Mouse (Mus musculus) kidney, embryonic 14.5 days (tissue): ENCODE measurements around the gene Letmd1. TPM values are rescaled to one million over a fixed set of nuclear protein-coding genes. Genes with fewer than 3 reads are reported as not detected.

Experiments used
- ATAC-seq: fragments of 200-750 bp; cut with Nextera tagmentation; 2 replicates; pipeline ENCODE4 v1.8.0; 2017; ENCODE audit warnings: moderate number of reproducible peaks, mild to moderate bottlenecking, moderate TSS enrichment, moderate library complexity; ENCODE audit not compliant: low FRiP score, low TSS enrichment
- H3K27ac ChIP-seq: fragments of 300-500 bp; sonication (generic); 2 replicates; pipeline ENCODE4 v1.5.1; 2014; ENCODE audit warnings: low read depth, mild to moderate bottlenecking, low read length, moderate library complexity, mixed read lengths
- H3K27me3 ChIP-seq: fragments of 300-500 bp; sonication (generic); 2 replicates; pipeline ENCODE4 v1.6.1; 2014; ENCODE audit warnings: mild to moderate bottlenecking, low read length; ENCODE audit not compliant: control insufficient read depth, insufficient read depth
- H3K36me3 ChIP-seq: fragments of 300-500 bp; sonication (generic); 2 replicates; pipeline ENCODE4 v1.6.1; 2014; ENCODE audit warnings: low read length, mixed read lengths; ENCODE audit not compliant: control insufficient read depth, insufficient read depth
- H3K4me1 ChIP-seq: fragments of 300-500 bp; sonication (generic); 2 replicates; pipeline ENCODE4 v1.6.1; 2014; ENCODE audit warnings: low read length, mixed read lengths; ENCODE audit not compliant: control insufficient read depth, insufficient read depth
- H3K4me2 ChIP-seq: fragments of 300-500 bp; sonication (generic); replicated peaks from 2 replicates; pipeline ENCODE4 v1.6.1; 2014; ENCODE audit warnings: low read depth, mild to moderate bottlenecking, low read length
- H3K4me3 ChIP-seq: fragments of 300-500 bp; sonication (generic); 2 replicates; pipeline ENCODE4 v1.5.1; 2014; ENCODE audit warnings: mild to moderate bottlenecking, low read length
- H3K9ac ChIP-seq: fragments of 300-500 bp; sonication (generic); 2 replicates; pipeline ENCODE4 v1.6.1; 2014; ENCODE audit warnings: low read depth, mild to moderate bottlenecking, low read length, moderate library complexity
- H3K9me3 ChIP-seq: fragments of 300-500 bp; sonication (generic); 2 replicates; pipeline ENCODE4 v1.6.1; 2016; ENCODE audit warnings: low read length; ENCODE audit not compliant: control insufficient read depth
- WGBS: fragments of 180-500 bp; shearing (Covaris S2); extraction: QIAGEN DNeasy Blood & Tissue Kit; methylation state at CpG from one replicate; pipeline ENCODE4 v1.1.7; 2014; 5-methylcytosine and 5-hydroxymethylcytosine counted together
- polyA plus RNA-seq: library from polyadenylated mRNA; unstranded; fragments of >200 nt; fragmentation: Nextera tagmentation; extraction: Ambion mirVana; gene quantifications from 2 replicates; pipeline ENCODE4 v1.2.1, GENCODE M21; 2014

Letmd1 gene
- polyA plus RNA-seq, 1 experiment from 2014 or later: 25.4 TPM

GRCm38 (mm10) chr15:100461646-100462045 is 7.2 kb upstream of the Letmd1 start:
- Histone ChIP-seq H3K4me1 (peaks cover 5% of the 10 kb centered on the region; the same call in 1 of the 2 replicates), H3K4me3 (no peak overlapping the region), H3K9ac (no peak overlapping the region), H3K27me3 (no peaks in the 10 kb centered on the region), H3K9me3 (no peaks in the 10 kb centered on the region), H3K36me3 (no peaks in the 10 kb centered on the region), H3K27ac (no peak overlapping the region), H3K4me2 (no peak overlapping the region)
- ATAC-seq: no peak
- 55% methylated on average over 9 of the region's 9 CpGs for WGBS

GRCm38 (mm10) chr15:100462086-100462485 is 6.7 kb upstream of the Letmd1 start:
- Histone ChIP-seq H3K4me3 (no peak overlapping the region), H3K36me3 (no peaks in the 10 kb centered on the region), H3K4me2 (no peak overlapping the region), H3K9ac (no peak overlapping the region), H3K4me1 (peaks cover 5% of the 10 kb centered on the region; the same call in 1 of the 2 replicates), H3K27me3 (no peaks in the 10 kb centered on the region), H3K27ac (no peak overlapping the region), H3K9me3 (no peaks in the 10 kb centered on the region)
- 52% methylated on average over 5 of the region's 5 CpGs for WGBS
- no peak for ATAC-seq

- no peak overlapping the region for H3K4me3 ChIP-seq
- no peak overlapping the region for H3K9ac ChIP-seq
- H3K9me3 ChIP-seq: no peaks in the 10 kb centered on the region
- peaks cover 17% of the 10 kb centered on the region for H3K4me1 ChIP-seq
- no peak overlapping the region for H3K27ac ChIP-seq
- no peak overlapping the region for H3K4me2 ChIP-seq
- no peaks in the 10 kb centered on the region for H3K36me3 ChIP-seq
- no peak for ATAC-seq
- 30% methylated on average over 6 of the region's 6 CpGs for WGBS
- no peaks in the 10 kb centered on the region for H3K27me3 ChIP-seq
These were observed 5.1 kb upstream of the Letmd1 start for GRCm38 (mm10) chr15:100463712-100464111.

GRCm38 (mm10) chr15:100465432-100465831 is 3.4 kb upstream of the Letmd1 start:
- no peak overlapping the region for H3K4me2 ChIP-seq
- no peak overlapping the region for H3K9ac ChIP-seq
- H3K9me3 ChIP-seq: no peaks in the 10 kb centered on the region
- 75% methylated on average over 2 of the region's 2 CpGs for WGBS
- H3K36me3 ChIP-seq: no peaks in the 10 kb centered on the region
- no peak for ATAC-seq
- H3K4me1 ChIP-seq: peaks cover 17% of the 10 kb centered on the region
- no peak overlapping the region for H3K27ac ChIP-seq
- no peak overlapping the region for H3K4me3 ChIP-seq
- H3K27me3 ChIP-seq: no peaks in the 10 kb centered on the region

- Histone ChIP-seq H3K27ac (no peak overlapping the region), H3K9me3 (no peaks in the 10 kb centered on the region), H3K4me1 (peaks cover 12% of the 10 kb centered on the region), H3K4me2 (peak overlapping the region; percentile 80; the same call in 1 of the 2 replicates), H3K27me3 (no peaks in the 10 kb centered on the region), H3K36me3 (0 out of 2 replicates have a peak, but pooled peaks cover 4% of the 10 kb centered on the region), H3K9ac (no peak overlapping the region), H3K4me3 (peak overlapping the region; percentile 76; the same call in 1 of the 2 replicates)
- 43% methylated on average over 7 of the region's 8 CpGs for WGBS
- ATAC-seq: no peak
These were observed 1.1 kb upstream of the Letmd1 start for GRCm38 (mm10) chr15:100467738-100468137.

- Histone ChIP-seq H3K4me2 (peak overlapping the region; percentile 80), H3K4me3 (peak overlapping the region; percentile 76), H3K27ac (peak overlapping the region; percentile 56; the same call in 1 of the 2 replicates), H3K9me3 (no peaks in the 10 kb centered on the region), H3K4me1 (peaks cover 12% of the 10 kb centered on the region), H3K27me3 (no peaks in the 10 kb centered on the region), H3K36me3 (peaks cover 12% of the 10 kb centered on the region), H3K9ac (peak overlapping the region; percentile 76)
- WGBS: under 1% methylated on average over 19 of the region's 19 CpGs
- ATAC-seq: no peak
These were observed 344 bp downstream of the Letmd1 start for GRCm38 (mm10) chr15:100469189-100469545.

- H3K4me1 ChIP-seq: peaks cover 12% of the 10 kb centered on the region
- 36% methylated on average over 10 of the region's 10 CpGs for WGBS
- no peak overlapping the region for H3K27ac ChIP-seq
- no peaks in the 10 kb centered on the region for H3K27me3 ChIP-seq
- H3K9ac ChIP-seq: 0 out of 2 replicates have a peak overlapping the region, but pooled peaks have one; percentile 76
- peak overlapping the region; percentile 80 for H3K4me2 ChIP-seq
- H3K36me3 ChIP-seq: peaks cover 18% of the 10 kb centered on the region
- peak overlapping the region; percentile 76 for H3K4me3 ChIP-seq
- H3K9me3 ChIP-seq: no peaks in the 10 kb centered on the region
- ATAC-seq: no peak
These were observed 1.2 kb downstream of the Letmd1 start for GRCm38 (mm10) chr15:100470037-100470436.

- no peaks in the 10 kb centered on the region for H3K9me3 ChIP-seq
- ATAC-seq: no peak
- H3K9ac ChIP-seq: no peak overlapping the region
- H3K4me3 ChIP-seq: no peak overlapping the region
- no peaks in the 10 kb centered on the region for H3K27me3 ChIP-seq
- WGBS: 83% methylated on average over 7 of the region's 7 CpGs
- H3K27ac ChIP-seq: no peak overlapping the region
- no peak overlapping the region for H3K4me2 ChIP-seq
- no peaks in the 10 kb centered on the region; the same call in 1 of the 2 replicates for H3K4me1 ChIP-seq
- H3K36me3 ChIP-seq: peaks cover 54% of the 10 kb centered on the region
These were observed 5.2 kb downstream of the Letmd1 start for GRCm38 (mm10) chr15:100473926-100474503.

GRCm38 (mm10) chr15:100478351-100478750 is 9.5 kb downstream of the Letmd1 start:
- H3K27me3 ChIP-seq: no peaks in the 10 kb centered on the region
- no peak overlapping the region for H3K4me2 ChIP-seq
- ATAC-seq: no peak
- no peaks in the 10 kb centered on the region for H3K9me3 ChIP-seq
- no peak overlapping the region for H3K9ac ChIP-seq
- H3K36me3 ChIP-seq: peaks cover 92% of the 10 kb centered on the region
- no peak overlapping the region for H3K27ac ChIP-seq
- WGBS: 83% methylated on average over 10 of the region's 10 CpGs
- no peaks in the 10 kb centered on the region for H3K4me1 ChIP-seq
- H3K4me3 ChIP-seq: no peak overlapping the region
